Mouse (Mus musculus): ENCODE measurements around the gene Pth1r.

- no peak for TF ChIP-seq CTCF (IDR thresholded peaks at IDR 0.05; ENCODE audit: insufficient read depth, low read depth, low read length)
- TF ChIP-seq POLR2A (IDR thresholded peaks at IDR 0.05; ENCODE audit: insufficient read depth, low read depth, low read length): no peak
Observed at GRCm38 (mm10) chr9:110736362-110736761, 10.6 kb downstream of the Pth1r start.
